Mouse (Mus musculus) kidney, postnatal 10 days (tissue): ENCODE data around the gene Jmjd7.
A peak's percentile ranks its signal among the peaks of the same experiment; 100 is the strongest.

Source experiments
- DNase-seq: peaks from one replicate; pipeline ENCODE4 v3.0.0; 2021; ENCODE audit warnings: mixed read lengths

The Jmjd7 gene

DNA sequence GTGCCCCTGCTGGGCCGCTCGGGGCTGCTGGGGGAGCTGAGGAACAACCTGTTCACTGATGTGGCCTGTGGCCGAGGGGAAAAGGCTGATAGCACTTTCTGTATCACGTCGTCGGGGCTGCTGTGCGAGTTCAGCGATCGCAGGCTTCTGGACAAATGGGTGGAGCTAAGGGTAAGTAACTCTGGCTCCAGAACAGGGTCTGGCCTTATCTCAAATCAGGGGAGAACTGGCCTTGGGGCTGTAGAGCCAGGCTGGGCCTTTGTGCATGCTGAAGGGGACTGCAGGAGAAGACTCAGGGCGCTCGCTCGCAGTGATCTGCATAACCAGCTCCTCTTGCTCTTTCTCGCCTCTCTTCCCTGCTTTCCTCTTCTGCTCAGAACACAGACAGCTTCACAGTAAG, 14.4 kb upstream of the Jmjd7 start:
- DNase-seq, result no peak

DNA sequence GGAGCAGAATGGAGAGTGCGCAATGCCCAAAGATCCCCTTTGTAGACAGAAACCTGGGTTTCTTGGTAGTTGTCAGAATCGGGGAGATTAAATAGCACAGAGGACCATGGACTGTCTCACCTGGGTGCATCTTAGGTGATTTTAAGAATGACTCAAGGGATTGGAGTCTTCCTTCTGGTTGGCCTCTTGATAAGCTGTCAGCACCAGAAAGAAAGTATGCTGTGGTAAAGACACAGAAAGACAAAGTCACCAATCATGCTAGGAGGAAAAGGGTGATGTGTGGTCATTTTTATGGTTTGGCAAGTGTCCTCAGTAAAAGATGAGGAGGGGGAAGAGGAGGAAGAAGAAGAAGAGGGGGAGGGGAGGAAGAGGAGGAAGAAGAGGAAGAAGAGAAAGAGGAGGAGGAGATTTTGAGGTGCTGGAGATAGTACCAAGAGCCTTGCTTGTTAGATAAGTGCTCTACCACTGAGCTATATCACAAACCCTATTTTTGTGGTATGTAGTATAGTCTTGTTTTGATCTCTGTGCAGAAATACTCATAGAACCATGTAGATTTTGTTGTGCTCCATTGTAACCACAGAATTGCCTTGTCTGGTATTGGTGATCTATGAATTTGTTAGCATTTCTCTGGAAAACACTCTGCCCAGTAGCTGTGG, 13.3 kb upstream of the Jmjd7 start:
- DNase-seq, result no peak

DNA sequence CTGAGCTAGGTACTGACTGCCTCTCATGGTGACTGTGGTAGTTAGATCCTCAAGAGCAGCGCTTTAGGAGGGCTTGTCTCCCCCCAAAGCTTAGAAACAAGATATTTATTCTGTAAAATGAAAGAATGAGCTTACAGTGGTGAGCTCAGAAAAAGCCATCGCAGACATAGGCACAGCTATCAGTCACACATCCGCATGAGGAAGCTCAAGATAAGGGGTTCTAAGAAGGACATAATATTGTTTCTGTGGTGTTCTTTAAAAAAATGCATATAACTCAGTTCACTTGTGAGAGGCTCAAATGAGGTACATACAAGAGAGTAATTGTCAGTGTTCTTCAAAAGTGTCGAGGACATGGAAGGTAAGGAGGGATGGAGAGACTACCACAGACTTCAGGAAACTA, 11.4 kb upstream of the Jmjd7 start:
- no peak for DNase-seq

DNA sequence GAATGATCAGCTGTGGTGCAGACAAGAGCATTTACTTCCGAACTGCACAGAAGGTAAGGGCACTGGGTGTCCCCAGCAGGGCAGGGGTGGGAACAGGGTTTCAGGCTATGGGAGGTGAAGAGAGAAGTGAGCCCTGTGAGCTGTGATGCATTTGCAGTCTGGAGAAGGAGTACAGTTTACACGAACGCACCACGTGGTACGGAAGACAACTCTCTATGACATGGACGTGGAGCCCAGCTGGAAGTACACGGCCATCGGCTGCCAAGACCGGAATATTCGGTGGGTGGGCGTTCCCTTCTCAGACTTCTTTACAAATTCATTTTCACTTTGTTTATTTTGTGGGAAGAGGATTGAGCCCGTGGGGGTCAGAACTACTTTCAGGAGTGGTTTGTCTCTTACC, 9.7 kb upstream of the Jmjd7 start:
- DNase-seq, result peak; percentile 48

DNA sequence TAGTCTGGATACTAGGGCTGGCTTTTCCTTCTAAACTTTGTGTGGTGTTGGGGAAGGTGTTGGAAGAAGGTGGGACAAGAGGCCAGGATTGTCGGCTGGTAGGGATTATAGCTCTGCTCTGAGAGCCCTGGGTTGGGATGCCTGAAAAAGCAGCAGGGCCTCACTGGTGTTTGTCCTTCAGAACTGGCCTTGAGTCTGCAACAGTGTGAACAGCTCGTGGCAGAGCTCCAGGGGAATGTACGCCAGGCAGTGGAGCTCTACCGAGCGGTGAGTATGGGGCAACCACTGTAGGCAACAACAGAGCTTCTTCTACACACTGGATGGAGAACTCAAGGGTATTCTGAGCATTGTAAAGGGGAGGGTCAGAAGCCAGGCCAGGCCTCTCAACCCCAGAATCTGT, 2.9 kb upstream of the Jmjd7 start:
- DNase-seq, result no peak

DNA sequence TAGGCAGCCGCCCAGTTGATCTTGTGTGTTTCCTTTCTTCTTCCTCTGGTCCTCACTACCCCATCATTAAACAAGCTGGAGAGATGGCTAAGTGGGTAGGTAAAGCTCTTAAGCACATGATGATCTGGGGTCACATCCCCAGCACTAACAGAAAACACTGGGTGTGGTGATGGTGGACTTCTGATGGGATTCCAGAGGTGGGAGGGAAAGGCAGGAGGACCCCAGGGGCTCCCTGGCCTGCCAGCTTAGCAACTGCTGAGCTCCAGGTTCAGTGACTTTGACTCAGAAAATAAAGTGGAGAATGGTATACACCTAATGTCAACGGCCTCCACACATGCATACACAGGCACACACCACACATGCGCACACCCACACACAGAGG, 658 bp downstream of the Jmjd7 start:
- no peak for DNase-seq

DNA sequence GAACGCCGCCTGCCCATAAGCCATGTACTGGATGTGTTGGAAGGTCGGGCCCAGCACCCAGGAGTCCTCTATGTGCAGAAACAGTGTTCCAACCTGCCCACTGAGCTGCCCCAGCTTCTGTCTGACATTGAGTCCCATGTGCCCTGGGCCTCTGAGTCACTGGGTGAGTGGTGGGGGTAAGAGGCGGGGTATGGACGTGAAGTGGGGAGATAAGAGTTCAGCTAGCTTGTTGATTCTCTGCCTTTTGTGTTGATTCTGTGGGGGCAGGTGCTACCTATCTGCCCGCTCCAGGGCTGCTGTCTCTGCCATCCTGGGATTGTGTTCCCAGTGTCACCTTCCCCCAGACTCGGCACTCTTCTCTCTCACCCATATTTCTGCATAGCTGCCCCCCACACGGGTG, 3.1 kb downstream of the Jmjd7 start:
- no peak for DNase-seq

DNA sequence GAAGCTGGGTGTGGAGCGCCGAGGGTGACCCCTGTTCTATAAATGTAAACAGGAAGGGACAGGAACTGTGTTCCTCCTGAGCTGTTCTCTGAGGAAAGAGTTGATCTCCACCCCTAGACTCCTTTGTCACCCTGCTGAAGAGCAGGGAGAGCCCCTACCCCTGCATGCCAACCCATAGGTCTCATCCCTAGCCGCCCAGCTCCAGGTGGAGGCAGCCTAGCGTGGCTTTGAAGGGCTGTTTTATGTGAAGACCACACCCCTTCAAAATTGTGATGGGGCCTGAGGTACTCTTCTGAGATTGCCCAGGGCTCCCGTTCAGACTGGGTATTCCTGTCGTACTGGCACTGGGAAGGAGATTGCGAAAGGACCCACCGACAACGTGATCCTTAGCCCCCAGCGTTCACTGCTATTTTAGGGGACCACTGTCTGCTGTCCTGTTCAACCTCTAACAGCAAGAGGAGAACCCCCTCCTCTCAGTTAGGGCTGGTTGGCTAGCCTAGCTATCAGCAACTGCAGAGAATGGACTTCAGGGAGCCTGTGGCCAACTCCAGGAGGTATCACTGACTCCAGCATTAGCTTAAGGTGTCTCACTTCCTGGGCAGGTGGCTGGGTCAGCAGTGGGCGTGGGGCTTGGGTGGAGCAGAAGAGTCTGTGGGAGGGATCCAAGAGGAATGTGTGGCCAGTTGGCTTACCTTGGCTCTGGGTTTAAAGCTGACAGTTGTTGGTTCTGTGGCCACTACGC, 5.6 kb downstream of the Jmjd7 start, which contains the start of gene Pla2g4b:
Pla2g4b (plus strand) TSS at position 692 of the 742 bp plus-strand sequence.
- no peak for DNase-seq

DNA sequence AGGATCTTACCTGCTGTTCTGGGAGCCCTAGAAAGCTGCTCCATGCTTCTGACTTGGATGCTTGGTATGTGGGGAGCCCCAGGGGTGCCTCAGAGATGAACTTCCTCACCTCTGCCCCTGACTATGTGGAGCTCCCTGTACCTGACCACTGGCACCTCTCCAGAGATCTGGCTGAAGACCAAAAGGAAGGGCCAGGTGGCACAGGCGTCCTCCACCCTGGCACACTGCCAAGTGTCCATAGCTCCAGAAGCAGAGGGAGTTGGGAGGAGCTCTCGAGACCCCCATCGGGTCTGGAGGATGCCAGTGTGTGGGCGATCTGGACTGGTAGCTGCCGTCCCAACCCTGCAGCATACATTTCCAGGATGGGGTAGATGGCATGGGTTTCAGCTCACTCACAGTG, 6.4 kb downstream of the Jmjd7 start:
- DNase-seq, result peak; percentile 37

DNA sequence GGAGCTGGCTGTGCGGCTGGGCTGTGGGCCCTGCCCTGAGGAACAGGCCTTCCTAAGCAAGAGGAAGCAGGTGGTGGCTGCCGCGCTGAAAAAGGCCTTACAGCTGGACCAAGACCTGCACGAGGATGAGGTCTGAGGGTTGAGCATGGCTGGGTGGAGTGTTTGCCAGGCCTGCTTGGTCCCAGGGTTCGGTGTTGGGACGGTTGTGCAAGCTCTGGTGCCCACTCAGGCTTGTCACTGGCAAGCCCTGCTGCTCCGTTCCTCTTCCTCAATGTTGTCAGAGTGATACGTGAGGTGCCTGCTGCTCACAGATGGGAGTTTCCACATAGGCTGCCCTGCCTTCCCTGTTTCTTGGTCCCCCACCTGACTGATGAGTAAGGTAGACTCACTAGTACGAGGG, 10.5 kb downstream of the Jmjd7 start:
- DNase-seq, result no peak

DNA sequence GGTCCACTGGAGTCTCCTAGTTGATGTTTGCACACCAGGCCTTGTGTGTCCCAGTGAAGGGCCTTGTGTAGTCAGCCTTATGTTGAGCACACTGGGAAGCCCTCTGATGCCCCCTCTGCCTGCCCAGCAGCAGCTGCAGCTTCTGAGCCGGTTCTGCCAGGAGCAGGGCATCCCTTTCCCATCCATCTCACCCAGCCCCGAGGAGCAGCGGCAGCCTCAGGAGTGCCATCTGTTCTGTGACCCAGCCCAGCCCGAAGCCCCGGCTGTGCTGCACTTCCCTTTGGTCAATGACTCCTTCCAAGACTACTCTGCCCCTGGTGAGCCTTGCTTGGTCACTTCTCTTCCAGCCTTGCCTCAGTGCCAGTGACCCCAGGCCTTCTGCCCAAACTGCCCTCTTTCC, 13.7 kb downstream of the Jmjd7 start:
- DNase-seq, result no peak

DNA sequence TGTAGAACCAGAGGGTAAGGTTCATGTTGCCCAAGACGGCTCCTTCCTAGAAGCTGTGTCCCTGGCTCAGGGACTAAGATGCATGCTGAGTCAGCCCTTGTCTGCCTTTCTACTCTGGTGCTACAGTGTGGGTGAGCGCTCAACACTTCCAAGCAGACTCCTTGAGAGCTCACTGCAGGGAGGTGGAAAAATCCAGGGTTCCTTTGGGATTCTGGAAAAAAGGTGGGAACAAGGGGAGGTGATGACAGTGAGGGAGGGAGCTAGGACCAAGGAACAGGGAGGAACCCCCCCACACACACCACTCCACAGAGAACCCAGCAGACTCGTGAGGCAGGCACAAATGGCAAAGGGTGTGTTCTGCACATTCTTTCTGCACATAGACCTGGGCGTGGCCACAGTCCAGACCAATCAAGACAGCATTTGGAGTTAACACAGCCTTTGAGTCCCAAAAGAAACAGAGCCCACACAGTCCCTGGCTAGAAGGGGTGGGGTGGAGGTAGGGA, 16.9 kb downstream of the Jmjd7 start:
- DNase-seq, result peak; percentile 48

DNA sequence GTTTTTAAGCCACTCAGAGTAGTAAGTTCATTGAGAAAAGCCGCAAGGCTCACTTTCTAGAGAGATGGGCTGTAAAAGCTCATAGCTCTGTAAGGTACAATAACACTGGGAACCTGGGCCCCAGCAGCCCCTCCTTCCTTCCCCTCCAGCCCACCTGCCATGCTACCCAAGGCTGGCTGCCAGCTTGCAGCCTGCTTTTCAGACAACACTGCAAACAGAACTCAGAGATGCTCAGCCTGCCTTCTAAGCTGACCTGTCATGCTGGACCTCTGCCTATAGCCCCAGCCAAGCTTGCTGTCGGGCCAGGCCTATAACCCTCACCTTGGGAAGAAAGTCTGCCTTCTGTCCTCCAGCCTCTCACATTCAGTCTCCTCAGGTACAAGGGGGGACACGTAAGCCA, 17.4 kb downstream of the Jmjd7 start:
- no peak for DNase-seq

DNA sequence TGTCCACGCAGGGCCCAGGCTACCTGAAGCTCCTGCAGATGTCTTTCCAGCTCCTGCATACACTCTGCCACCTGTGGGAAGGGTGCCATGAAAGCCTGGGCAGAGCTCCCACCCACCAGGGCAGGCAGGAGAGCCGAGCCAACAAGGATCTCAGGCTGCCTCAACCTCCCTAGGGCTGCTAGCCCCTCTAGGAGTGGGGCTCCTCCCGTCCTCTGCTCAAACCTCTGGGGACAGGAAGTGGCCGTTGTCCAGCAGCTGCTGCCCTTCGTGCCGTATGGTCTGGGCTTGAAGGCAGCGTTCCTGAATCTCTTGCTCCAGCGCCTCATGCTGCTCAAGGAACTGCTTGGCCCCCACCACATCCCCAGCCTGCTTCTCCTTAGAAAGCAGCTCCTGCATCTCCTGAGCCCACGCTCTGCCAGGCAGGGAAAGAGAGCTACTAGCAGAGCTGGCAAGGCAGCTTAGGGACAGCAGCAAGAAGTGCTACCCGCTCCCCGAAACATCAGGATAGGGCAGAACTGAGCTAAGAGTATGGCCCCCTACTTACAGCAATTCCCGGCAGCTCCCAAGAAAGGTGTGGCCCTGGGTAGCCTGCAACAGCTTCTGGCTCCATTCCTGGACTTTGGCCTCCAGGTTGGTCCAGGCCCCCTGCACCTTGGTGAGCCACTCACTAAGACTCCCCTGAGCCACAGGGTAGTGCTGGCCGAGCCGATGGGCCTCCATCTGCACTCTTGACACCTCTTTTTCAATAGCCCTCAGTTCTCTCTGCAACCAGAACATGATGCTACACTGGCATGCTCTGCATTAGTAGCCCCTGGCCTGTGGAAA, 19.4 kb downstream of the Jmjd7 start:
- DNase-seq, result peak; percentile 47

DNA sequence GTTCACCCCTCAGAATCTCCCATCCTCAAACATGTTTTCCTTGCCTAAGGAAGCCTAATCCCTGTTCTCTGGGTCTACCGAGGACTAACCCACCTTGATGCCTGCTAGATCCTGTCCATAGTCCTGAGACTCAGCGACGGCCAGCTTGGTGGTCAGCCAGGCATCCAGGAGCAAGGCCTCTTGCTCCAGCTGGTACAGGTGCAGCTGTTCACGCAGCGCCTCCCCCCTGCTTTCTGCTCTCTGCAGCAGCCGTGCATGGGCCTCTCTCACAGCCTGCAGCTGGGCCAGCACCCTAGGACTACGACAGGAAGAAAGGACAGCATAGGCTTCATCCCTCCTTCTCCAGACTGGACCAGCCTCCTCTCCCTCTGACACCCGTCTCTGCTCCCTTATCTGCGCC, 20.9 kb downstream of the Jmjd7 start:
- no peak for DNase-seq

DNA sequence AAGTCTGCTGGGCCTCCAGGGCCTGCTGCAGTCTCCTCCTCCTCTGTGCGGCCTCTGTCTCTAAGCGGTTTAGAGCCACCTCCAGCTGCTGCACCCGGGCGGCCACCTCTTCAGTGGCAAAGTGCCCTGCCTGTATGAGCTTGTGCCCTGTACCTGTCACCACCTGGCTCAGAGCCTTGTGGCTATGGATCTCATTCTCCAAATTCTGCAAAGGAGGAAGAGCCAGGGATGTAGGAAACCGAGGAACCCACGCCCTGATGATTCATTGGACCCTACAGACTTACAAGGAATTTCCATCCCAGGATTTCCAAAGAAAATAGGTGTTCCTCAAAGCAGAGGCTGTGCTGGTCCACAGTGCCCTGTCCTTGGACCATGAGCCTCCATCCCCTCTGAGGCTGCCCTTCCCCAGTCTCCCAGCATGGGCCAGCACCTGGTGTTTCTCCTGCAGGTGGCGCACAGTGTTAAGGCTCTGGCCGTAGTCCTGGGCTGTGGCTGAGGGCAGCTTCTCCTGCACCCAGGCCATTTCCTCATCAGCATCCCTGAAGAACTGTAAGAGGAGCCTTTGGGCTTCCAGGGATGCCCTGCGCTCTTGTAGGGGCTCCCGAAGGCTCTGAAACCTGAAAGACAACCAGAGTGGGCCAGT, 22.5 kb downstream of the Jmjd7 start:
- peak; percentile 77 for DNase-seq

DNA sequence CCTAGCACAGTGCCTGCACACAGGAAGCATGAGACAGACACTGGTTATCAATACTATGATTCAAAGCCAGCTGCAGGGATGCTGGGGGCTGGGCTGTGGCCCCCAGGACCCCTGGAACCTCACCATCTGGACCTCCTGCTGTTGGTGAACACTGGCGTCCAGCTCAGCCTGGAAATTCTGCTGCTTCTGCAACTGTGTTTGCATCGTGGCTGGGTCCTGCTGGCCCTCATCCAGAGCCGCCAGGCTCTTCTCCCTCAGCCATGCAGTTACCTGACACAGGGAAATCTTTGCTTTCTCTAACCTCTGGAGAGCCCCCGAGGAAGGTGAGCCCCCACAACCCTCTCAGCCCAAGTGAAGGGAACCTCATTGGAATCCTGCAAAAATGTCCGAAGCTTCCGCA, 24.1 kb downstream of the Jmjd7 start:
- DNase-seq, result no peak

DNA sequence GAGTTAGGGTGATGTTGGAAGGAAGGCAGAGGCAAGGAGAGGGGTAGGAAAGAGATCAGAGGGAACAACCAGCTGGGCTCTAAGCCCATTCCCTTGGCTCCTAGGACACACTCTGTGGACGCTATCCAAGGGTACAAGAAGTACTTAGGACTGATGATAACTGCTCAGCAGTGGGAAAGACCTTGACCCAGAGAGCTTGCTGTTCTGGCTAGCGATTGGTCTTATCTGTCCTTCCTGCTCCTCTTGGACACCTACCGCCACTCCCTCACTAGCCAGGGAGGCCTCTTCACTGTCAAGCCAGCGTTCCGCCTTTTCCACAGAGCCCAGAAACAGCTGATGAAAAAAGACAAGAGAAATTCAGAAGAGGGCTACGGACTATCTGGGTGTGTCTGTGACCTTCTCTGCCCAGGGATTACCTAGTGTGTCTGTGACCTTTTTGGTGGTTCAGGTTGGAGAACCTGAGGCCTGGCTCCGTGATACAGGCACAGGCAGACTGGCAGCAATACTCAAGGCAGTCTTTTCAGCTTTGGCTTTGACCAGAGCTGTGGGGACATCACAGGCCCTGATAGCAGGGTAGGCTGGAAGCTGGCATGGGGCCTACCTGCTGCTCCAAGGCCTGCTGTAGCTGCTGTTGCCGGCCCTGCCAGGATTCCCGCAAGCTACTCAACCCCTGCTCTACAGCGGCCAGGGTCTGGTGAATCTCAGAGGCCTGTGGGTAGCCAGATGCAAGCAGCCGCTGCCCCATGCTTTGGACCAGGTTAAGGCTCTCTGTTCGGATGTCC, 27.7 kb downstream of the Jmjd7 start:
- DNase-seq, result no peak

DNA sequence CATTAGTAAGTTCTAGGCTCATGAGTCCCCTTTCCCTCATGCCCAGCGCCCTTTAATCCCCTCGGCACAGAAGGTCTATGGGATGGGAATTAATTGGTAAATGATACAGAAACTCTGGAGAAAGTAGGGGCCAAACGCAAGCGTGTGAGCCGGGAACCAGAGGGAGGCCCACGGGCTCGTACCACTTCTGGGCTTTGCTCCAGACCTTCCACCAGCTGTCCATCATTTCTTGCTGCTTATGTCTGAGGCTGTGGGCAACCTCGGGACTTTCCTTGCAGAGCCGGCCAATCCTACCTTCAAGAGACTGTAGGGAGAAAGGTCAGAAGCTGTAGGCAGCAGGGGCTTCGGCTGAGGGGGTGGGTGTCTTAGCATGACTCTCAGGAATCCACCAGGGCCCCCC, 28.6 kb downstream of the Jmjd7 start:
- no peak for DNase-seq

DNA sequence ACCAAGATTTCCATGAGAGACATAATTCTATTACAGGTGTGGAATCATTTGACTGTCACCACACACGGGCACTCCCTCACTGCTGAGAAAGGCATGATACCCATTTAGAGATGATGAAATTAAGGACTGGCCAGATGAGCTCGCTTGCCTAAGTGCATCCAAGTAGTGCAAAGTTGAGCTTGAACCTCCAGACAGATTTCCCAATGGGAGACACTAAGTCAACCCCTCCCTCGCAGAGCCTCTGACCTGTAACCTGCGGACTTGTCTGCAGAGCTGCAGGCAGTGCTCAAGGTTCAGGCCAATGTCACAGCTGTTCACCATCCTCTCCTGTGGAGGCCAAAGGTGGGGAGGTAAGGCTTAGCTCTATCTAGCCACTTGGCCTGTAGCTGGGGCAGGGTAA, 31.5 kb downstream of the Jmjd7 start:
- DNase-seq, result no peak

DNA sequence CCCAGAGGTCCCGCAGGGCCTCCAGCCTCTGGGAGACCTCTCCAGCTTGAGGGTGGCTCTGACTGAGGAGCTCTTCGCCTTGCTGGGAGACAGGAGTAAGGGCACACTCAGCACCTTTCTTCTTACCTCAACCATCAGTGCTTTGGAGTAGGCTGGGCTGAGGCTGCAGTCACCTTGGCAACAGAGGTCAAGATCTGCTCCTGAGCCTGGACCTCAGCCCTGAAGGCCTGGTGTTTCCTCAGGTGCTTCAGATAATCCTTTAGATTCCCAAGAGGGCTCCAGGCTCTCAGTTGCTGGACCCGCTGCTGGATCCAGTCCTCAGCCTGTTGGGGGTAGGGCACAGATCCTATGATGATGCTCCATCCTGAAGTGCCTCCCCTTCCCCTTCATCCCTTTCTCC, 32.2 kb downstream of the Jmjd7 start:
- DNase-seq, result no peak

DNA sequence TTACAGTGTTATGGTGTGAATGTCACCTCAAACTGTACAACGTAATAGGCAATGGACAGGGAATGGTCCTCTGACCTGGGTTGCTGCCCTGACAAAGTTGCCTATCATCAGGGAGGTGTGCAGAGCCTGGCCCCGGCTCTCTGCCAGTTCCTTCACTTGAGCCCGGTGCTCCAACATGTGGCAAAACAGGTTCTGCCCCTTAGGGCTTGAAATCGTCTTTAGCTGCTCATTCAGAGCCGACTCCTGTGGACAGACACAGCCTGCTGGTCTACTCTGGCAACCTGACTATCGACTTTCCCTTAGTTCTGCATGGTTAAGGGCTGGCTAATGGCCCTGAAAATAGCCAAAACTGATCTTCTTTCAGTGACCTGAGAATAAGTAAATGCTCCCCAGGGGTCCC, 32.9 kb downstream of the Jmjd7 start:
- peak; percentile 48 for DNase-seq
